Mouse (Mus musculus): ENCODE results near the gene Stard13.

The Stard13 gene

DNA sequence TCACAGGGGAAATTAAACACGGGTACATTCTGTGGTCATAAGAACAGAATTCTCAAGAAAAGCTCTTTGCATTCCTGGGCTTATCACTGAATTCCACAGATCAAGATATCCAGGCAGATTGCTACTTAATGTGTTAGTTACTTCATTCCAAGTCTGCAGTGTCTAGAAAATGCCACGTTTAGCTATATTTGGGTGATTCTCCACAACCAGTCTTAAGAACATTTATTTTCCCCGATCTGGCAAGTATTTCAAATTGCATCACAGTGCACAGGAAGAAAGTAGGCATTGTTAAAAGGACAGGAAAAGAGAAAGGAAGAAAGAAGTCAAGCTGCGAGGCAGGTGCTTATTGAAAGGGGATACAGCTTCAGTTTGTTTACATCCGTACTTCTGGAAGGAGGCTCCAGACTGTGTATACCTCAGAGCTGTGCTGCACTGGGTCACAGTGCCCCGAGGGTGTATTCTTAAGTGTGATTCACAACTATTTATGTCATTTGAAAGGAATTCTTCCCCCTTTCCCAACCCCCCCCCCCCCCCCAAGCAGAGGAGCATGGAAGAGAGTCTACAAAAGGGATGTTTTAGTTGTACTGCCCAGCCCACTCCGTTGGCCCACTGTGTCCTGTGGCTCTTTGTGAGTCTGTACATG is 179.4 kb downstream of the Stard13 start:
- DNase-seq, result no peak

- DNase-seq, result no peak
Measured at GRCm38 (mm10) chr5:151053190-151053589, 180.4 kb downstream of the Stard13 start.

DNA sequence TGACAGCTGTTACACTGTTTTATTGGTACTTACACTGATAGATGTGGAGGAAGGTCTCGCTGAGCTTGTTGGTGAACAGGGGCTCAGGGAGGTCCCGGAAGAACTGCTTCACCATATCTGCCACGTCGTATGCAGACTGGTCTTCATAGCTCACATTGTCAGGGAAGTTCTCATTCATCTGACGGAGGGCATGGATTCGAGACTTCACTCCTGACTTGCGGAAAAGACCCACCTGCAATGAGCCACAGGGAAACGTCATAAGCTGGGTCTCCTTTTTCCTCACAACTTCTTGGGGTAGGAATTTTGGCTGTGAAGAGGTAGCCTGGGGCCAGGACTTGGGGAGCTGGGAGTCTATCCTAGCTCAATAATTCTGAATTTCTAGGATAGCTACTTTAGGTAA is 181.3 kb downstream of the Stard13 start:
- no peak for DNase-seq

- DNase-seq, result no peak
Measured at GRCm38 (mm10) chr5:151047488-151047887, 186.1 kb downstream of the Stard13 start.

DNA sequence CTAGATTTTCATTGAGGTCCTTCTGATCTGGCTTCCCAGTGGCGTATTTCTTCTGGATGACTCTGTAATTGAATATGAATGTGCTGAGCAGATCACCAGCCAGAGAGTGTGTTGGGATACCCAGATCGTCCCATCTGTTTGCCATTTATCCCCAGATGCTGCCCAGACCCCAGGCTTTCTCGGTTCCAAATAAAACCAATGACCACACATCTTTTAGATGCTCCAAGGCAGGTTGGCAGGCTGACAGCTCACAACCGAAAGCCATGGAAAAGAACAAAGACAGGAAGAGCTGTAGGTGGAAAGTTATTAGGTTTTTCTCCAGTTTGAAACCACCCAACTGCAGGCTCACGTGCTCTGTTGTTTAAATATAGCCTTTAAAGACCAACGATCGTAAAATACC is 186.7 kb downstream of the Stard13 start:
- DNase-seq, result no peak

DNA sequence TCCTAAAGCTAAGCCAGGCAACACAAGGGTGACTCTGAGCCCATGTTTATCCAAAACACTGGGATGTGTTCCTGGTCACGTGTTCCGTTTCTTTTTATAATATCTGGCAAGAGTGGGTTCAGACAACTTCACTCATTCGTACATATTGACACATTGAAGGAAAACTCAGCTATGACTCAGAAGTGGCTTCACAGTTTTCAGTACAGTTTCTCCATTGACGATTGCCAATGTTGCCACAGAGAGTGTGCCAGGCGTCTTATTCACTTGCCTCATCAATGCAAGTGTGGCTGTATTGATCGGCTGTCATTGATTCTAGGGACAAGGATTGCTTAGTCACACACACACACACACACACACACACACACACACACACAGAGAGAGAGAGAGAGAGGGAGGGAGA is 187.5 kb downstream of the Stard13 start:
- DNase-seq, result no peak

DNA sequence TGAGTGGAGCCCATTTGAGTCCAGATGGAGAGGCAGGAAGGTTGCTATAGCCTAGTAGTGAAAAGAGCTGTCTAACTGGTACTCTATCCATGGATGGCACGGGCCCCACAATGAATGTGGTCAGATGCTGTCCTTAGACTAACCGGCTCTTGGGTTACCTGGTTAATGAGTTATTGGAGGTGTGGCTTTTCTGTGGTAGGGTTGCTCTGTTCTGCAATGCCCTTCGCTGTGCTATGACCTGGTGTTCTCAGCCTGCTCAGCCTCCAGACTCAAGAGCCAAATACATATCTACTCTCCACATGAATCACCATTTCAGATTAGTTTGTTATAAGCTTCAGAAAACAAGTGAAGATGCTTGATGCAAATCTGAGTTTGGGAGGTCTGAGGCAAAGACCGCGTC is 190.7 kb downstream of the Stard13 start:
- no peak for DNase-seq

- DNase-seq, result no peak
Measured at GRCm38 (mm10) chr5:151037871-151038270, 195.8 kb downstream of the Stard13 start.

DNA sequence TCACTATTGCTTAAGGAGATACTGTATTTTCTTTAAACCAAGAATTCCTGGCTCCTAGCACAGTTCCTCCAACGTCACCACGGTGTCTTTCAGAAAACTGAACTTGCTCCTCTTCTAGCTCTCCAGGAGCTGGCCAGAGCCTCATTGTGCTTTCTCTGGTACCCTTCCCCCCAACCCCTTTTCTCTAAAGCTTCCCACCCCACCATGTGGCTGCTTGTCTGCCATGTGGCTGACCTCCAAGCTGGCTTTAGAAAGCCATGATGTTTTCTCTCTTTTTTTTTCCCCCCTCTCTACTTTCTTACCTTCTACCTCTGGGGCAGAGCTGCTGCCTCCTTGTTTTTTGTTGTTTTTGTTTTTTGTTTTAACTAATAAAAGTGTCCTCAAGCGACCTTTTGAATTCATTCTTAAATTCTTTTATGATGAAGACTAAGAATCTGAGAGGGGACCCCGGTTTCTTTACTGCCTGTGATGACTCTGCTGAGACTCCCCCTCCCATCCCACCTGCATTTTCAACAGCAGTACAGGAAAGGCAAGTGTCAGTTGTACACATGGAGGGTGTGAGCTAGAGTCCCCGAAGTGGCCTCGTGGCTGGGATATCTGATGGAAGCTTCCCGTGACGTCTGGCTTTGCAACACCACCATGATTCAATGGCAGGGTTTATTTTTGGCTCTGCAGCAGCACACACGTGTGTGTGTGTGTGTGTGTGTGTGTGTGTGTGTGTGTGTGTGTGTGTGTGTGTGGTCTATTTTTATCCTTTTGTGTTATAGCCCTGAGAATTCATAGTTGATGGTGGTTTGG is 198.7 kb downstream of the Stard13 start:
- DNase-seq, result no peak

- DNase-seq, result no peak
Measured at GRCm38 (mm10) chr5:151028906-151029305, 204.7 kb downstream of the Stard13 start.

DNA sequence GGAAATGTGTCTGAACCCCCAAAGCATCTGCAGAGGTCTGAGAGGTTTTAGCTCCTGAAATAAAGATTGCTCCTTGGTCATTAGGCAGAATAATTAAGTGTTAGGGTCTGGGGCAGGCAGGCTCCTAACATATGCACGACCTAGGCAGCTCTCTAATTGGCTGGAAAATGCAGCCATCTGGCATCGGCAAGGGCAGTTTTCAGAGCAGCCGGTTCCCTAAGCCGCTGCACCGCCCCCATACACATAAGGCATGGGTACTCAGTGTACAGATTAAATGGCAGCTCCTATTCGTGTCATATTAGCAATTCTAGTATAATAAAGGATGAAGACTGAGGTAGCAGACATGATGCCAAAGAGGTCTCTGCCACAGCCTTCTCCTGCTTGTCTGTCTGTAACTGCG is 206.5 kb downstream of the Stard13 start:
- DNase-seq, result no peak

- no peak for DNase-seq
Measured at GRCm38 (mm10) chr5:151026069-151026468, 207.6 kb downstream of the Stard13 start.

DNA sequence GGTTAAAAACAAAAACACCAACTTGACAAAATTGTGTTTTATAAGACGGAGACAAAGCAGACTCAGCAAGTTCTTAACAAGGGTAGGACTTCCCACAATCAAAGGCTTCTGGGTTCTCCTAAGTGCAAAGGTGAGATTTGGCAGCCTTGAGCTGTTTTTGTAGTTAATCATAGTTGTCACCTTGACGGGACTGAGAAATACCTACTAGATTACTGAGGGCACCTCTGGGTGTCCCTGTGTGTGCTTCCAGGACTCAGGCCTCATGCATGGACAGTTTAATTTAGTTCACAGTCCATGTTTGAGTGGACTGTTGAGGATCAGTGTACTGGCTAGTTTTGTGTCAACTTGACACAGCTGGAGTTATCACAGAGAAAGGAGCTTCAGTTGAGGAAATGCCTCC is 209.2 kb downstream of the Stard13 start:
- DNase-seq, result no peak

- peak; percentile 19 for DNase-seq
Measured at GRCm38 (mm10) chr5:151023461-151023860, 210.2 kb downstream of the Stard13 start.

GRCm38 (mm10) chr5:151022939-151023338 is 210.7 kb downstream of the Stard13 start:
- DNase-seq, result no peak

DNA sequence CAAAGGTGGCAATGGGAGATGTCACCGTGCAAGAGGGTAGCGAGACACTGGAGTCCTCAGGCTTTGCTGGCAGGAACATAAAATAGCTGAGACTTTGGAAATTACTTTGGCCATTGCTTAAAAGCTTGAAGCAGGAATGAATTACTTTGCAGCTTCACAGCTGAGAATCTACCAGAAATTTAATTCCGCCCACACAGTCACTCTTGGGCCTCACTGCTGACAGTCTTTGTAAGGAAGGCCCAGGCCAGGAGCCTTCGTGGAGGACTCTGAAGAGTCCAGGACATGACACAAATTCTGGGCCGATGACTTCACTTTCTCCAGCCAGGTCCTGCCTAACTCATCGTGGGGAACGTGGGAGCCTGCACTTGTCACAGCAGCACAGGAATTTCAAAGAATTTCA is 211.6 kb downstream of the Stard13 start:
- DNase-seq, result no peak

- peak; percentile 11 for DNase-seq
Measured at GRCm38 (mm10) chr5:151020831-151021230, 212.8 kb downstream of the Stard13 start.

GRCm38 (mm10) chr5:151020031-151020820 is 213.4 kb downstream of the Stard13 start:
- no peak for DNase-seq

- no peak for DNase-seq
Measured at GRCm38 (mm10) chr5:151018959-151019358, 214.7 kb downstream of the Stard13 start.

DNA sequence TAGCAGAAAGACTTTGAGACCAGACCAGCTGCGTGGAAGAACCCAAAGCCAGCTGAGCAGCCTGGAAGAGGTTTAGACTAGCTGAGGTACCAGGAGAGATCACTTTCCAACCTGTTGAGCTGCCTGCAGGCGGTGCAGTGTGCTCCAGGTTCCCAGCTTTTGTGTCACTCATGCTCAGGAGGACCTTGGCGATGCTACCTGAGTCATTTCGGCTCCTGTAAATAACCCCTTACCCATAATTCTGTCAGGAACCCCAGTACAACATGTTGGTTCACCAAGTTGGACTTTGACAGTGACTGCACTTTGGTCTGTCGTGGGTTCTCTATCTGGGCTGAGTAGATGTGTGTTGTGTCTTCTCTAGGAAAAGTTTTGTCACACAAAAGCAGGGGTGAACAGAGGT is 215.2 kb downstream of the Stard13 start:
- no peak for DNase-seq

- DNase-seq, result no peak
Measured at GRCm38 (mm10) chr5:151004216-151004755, 229.3 kb downstream of the Stard13 start.

GRCm38 (mm10) chr5:151002051-151002450 is 231.6 kb downstream of the Stard13 start:
- DNase-seq, result no peak

DNA sequence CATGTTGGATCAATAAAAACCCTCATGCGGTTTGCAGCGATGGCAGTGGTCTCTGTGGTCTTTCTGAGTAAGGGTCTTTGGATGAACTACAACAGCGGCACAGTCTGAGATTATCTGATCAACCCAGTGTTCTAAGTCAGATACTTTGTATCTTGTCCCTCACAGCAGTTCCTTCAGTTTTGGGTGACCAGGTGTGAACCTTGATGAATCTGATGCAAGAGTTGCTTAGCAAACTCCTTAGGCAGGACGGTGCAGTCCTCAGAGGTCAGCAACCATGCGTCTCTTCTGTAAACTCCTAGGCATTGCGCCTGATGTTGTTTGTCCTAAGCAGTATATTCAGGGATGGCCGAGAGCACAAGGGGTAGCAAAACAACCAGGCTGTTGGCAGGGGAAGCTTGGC is 232.5 kb downstream of the Stard13 start:
- no peak for DNase-seq
